Mouse (Mus musculus): ENCODE results near the gene Tenm3.

DNA sequence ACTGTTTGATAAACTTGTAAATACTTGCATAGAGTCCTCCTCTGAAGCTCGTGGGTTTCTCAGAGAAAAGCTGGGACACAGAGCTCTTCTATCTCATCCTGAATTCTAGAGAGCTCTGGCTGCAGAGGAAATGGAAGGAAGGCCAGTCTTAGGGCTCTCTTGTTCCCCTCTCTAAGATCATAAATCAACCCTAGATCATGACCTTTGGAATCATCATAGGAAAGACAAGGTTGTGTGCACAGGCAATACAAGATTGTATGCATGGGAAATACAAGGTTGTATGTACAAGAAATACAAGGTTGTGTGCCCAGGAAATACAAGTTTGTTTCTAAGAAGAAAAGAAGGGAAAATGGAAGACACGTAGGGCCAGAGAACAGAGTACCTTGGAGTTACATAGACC, 486.9 kb downstream of the Tenm3 start:
- TF ChIP-seq POLR2A (IDR thresholded peaks at IDR 0.05; ENCODE audit: extremely low read depth, insufficient read depth, low read length) (no peak), CTCF (IDR thresholded peaks at IDR 0.05; ENCODE audit: extremely low read depth, insufficient read depth, low read length) (no peak)
